Comparison of ENCODE assay signal across 30 mouse cellular contexts in genomic region chr6:82898227-82898626, GRCm38 (mm10). TPM values are rescaled to one million over a fixed set of nuclear protein-coding genes. Genes with fewer than 3 reads are reported as not detected.
DNase-seq lines count a peak whose midpoint lies in the region; ATAC-seq and TF ChIP-seq lines count a peak whose summit lies in the region.
"Had no signal": no experiment of that assay in that cellular context is flagged by ENCODE, and none has a peak within 500 bp of the region (broad histone marks: within the 10 kb centered on the region; RNA-seq: fewer than 3 reads in every experiment).

No protein-coding gene starts in this region.

- H3K36me3 ChIP-seq in heart, embryonic 13.5 days, result no peaks in the 10 kb centered on the region
- no peaks in the 10 kb centered on the region for H3K36me3 ChIP-seq in heart, adult 2 months (ENCODE audit: control insufficient read depth, insufficient read depth, low read length)
- H3K36me3 ChIP-seq in kidney, postnatal 0 days (ENCODE audit: insufficient read depth, low read length), result no peaks in the 10 kb centered on the region
- H3K36me3 ChIP-seq in intestine, embryonic 15.5 days, result no peaks in the 10 kb centered on the region
- no peaks in the 10 kb centered on the region for H3K36me3 ChIP-seq in stomach, embryonic 15.5 days
- no peaks in the 10 kb centered on the region for H3K36me3 ChIP-seq in liver, embryonic 12.5 days
- H3K36me3 ChIP-seq: heart, embryonic 15.5 days; hindbrain, embryonic 12.5 days; limb, embryonic 10.5 days; limb, embryonic 15.5 days had no signal

- no peak overlapping the region for H3K9ac ChIP-seq in heart, embryonic 13.5 days
- H3K9ac ChIP-seq in heart, adult 2 months (ENCODE audit: low read depth, low read length), result no peak overlapping the region
- H3K9ac ChIP-seq in kidney, postnatal 0 days (ENCODE audit: low read depth, low read length), result no peak overlapping the region
- no peak overlapping the region for H3K9ac ChIP-seq in intestine, embryonic 15.5 days
- no peak overlapping the region for H3K9ac ChIP-seq in stomach, embryonic 15.5 days
- H3K9ac ChIP-seq in liver, embryonic 12.5 days, result no peak overlapping the region
- H3K9ac ChIP-seq: forebrain, embryonic 13.5 days; heart, embryonic 15.5 days; hindbrain, embryonic 12.5 days; limb, embryonic 15.5 days had no signal

- no peak overlapping the region for H3K4me3 ChIP-seq in heart, embryonic 13.5 days
- no peak overlapping the region for H3K4me3 ChIP-seq in heart, adult 2 months
- no peak overlapping the region for H3K4me3 ChIP-seq in kidney, postnatal 0 days (replicated peaks; ENCODE audit: low read depth, low read length)
- no peak overlapping the region for H3K4me3 ChIP-seq in intestine, embryonic 15.5 days (replicated peaks)
- H3K4me3 ChIP-seq in stomach, embryonic 15.5 days (replicated peaks), result no peak overlapping the region
- no peak overlapping the region for H3K4me3 ChIP-seq in liver, embryonic 12.5 days
- H3K4me3 ChIP-seq: forebrain, embryonic 13.5 days; heart, embryonic 15.5 days; hindbrain, embryonic 12.5 days; limb, embryonic 10.5 days; limb, embryonic 15.5 days had no signal

- DNase-seq in heart, adult 2 months, result no peak
- peak; percentile 17 for DNase-seq in kidney, postnatal 0 days (ENCODE audit: low spot score)
- DNase-seq in kidney, adult 11 months, result no peak
- DNase-seq: adrenal gland, postnatal 10 days; cerebellum, adult 11 months; cerebellum, adult 9-10 months; cerebellum, postnatal 36 days; gastrocnemius, postnatal 25 days; heart, adult 18-20 months; heart, postnatal 36 days; kidney, adult 9 months; layer of hippocampus, adult 9-11 months; lung, postnatal 36 days; right cerebral cortex, postnatal 25 days; thymus, postnatal 4 days had no signal

- H3K4me1 ChIP-seq in heart, embryonic 13.5 days, result peaks cover 28% of the 10 kb centered on the region
- peaks cover 3% of the 10 kb centered on the region; the same call in 1 of the 2 replicates for H3K4me1 ChIP-seq in heart, adult 2 months (ENCODE audit: control insufficient read depth, insufficient read depth, low read length)
- H3K4me1 ChIP-seq in kidney, postnatal 0 days (replicated peaks; ENCODE audit: insufficient read depth, low read length), result no peaks in the 10 kb centered on the region
- H3K4me1 ChIP-seq in intestine, embryonic 15.5 days (replicated peaks), result peaks cover 19% of the 10 kb centered on the region; the same call in 1 of the 2 replicates
- H3K4me1 ChIP-seq in stomach, embryonic 15.5 days, result 0 out of 2 replicates have a peak, but pooled peaks cover 9% of the 10 kb centered on the region
- no peaks in the 10 kb centered on the region; the same call in 1 of the 2 replicates for H3K4me1 ChIP-seq in liver, embryonic 12.5 days
- H3K4me1 ChIP-seq: forebrain, embryonic 13.5 days; hindbrain, embryonic 12.5 days; limb, embryonic 10.5 days; limb, embryonic 15.5 days had no signal

- intact Hi-C loops in heart, adult 2 months (cut with DNase I), result no loop called here

- no peak for TF ChIP-seq CTCF in heart, adult 2 months (IDR thresholded peaks at IDR 0.05)
- no peak for TF ChIP-seq CTCF in kidney, postnatal 0 days (IDR thresholded peaks at IDR 0.05; ENCODE audit: low read depth)

- peak overlapping the region; percentile 79 for H3K27ac ChIP-seq in heart, embryonic 13.5 days (replicated peaks)
- H3K27ac ChIP-seq in heart, adult 2 months, result no peak overlapping the region
- no peak overlapping the region for H3K27ac ChIP-seq in kidney, postnatal 0 days
- H3K27ac ChIP-seq in intestine, embryonic 15.5 days, result peak overlapping the region; percentile 44; the same call in 1 of the 2 replicates
- peak overlapping the region; percentile 55 for H3K27ac ChIP-seq in stomach, embryonic 15.5 days
- no peak overlapping the region for H3K27ac ChIP-seq in liver, embryonic 12.5 days
- H3K27ac ChIP-seq: forebrain, embryonic 13.5 days; hindbrain, embryonic 12.5 days; hindbrain, postnatal 0 days; limb, embryonic 10.5 days; limb, embryonic 15.5 days had no signal

- H3K9me3 ChIP-seq in heart, embryonic 13.5 days, result no peaks in the 10 kb centered on the region
- no peaks in the 10 kb centered on the region for H3K9me3 ChIP-seq in kidney, postnatal 0 days (replicated peaks; ENCODE audit: low read length)
- H3K9me3 ChIP-seq in intestine, embryonic 15.5 days, result no peaks in the 10 kb centered on the region
- H3K9me3 ChIP-seq in stomach, embryonic 15.5 days, result no peaks in the 10 kb centered on the region
- no peaks in the 10 kb centered on the region for H3K9me3 ChIP-seq in liver, embryonic 12.5 days (replicated peaks)
- H3K9me3 ChIP-seq: forebrain, embryonic 13.5 days; heart, embryonic 15.5 days; hindbrain, embryonic 12.5 days; limb, embryonic 10.5 days; limb, embryonic 15.5 days had no signal

- H3K27me3 ChIP-seq in heart, embryonic 13.5 days (replicated peaks), result no peaks in the 10 kb centered on the region
- no peaks in the 10 kb centered on the region for H3K27me3 ChIP-seq in heart, adult 2 months (ENCODE audit: control insufficient read depth, insufficient read depth, low read length)
- no peaks in the 10 kb centered on the region for H3K27me3 ChIP-seq in kidney, postnatal 0 days (ENCODE audit: insufficient read depth, low read length)
- no peaks in the 10 kb centered on the region for H3K27me3 ChIP-seq in intestine, embryonic 15.5 days (replicated peaks)
- H3K27me3 ChIP-seq in stomach, embryonic 15.5 days (replicated peaks), result no peaks in the 10 kb centered on the region
- H3K27me3 ChIP-seq in liver, embryonic 12.5 days (replicated peaks), result peaks cover 43% of the 10 kb centered on the region
- H3K27me3 ChIP-seq: forebrain, embryonic 13.5 days; heart, embryonic 15.5 days; hindbrain, embryonic 12.5 days; limb, embryonic 15.5 days; Patski had no signal

- H3K79me2 ChIP-seq in heart, adult 2 months (replicated peaks; ENCODE audit: control insufficient read depth, insufficient read depth, low read length), result no peaks in the 10 kb centered on the region

- TF ChIP-seq POLR2A in heart, adult 2 months (IDR thresholded peaks at IDR 0.05; ENCODE audit: insufficient read depth, low read depth, low read length), result no peak

- TF ChIP-seq EP300 in heart, adult 2 months (IDR thresholded peaks at IDR 0.05; ENCODE audit: insufficient read depth, low read depth, low read length), result no peak

- 71% methylated on average over 4 of the region's 4 CpGs for WGBS in heart, embryonic 13.5 days
- 75% methylated on average over 4 of the region's 4 CpGs for WGBS in heart, adult 2 months
- 56% methylated on average over 4 of the region's 4 CpGs for WGBS in kidney, postnatal 0 days
- WGBS in intestine, embryonic 15.5 days, result 37% methylated on average over 4 of the region's 4 CpGs
- WGBS in stomach, embryonic 15.5 days, result 30% methylated on average over 4 of the region's 4 CpGs
- 59% methylated on average over 4 of the region's 4 CpGs for WGBS in liver, embryonic 12.5 days (ENCODE audit: insufficient replicate concordance)

- ATAC-seq in heart, embryonic 13.5 days (ENCODE audit: extremely low read depth, insufficient number of reproducible peaks, low FRiP score, low TSS enrichment), result no peak
- ATAC-seq in kidney, postnatal 0 days (replicated peaks; ENCODE audit: low FRiP score, low read depth), result no peak; the same call in 1 of the 2 replicates
- ATAC-seq in intestine, embryonic 15.5 days, result peak; percentile 34
- 0 out of 2 replicates have a peak, but pooled peaks have one; percentile 7 for ATAC-seq in stomach, embryonic 15.5 days (ENCODE audit: insufficient read depth, low FRiP score, low read depth)
- ATAC-seq in liver, embryonic 12.5 days, result no peak
- ATAC-seq: forebrain, embryonic 13.5 days; hindbrain, postnatal 0 days; midbrain, embryonic 16.5 days; Patski had no signal

- H3K4me2 ChIP-seq in heart, embryonic 13.5 days, result no peak overlapping the region
- no peak overlapping the region for H3K4me2 ChIP-seq in kidney, postnatal 0 days (ENCODE audit: low read length)
- no peak overlapping the region for H3K4me2 ChIP-seq in intestine, embryonic 15.5 days (replicated peaks)
- no peak overlapping the region for H3K4me2 ChIP-seq in stomach, embryonic 15.5 days
- H3K4me2 ChIP-seq in liver, embryonic 12.5 days, result no peak overlapping the region
- H3K4me2 ChIP-seq: forebrain, embryonic 13.5 days; heart, embryonic 15.5 days; hindbrain, embryonic 12.5 days; limb, embryonic 15.5 days; midbrain, embryonic 11.5 days had no signal

RNA-seq across cellular contexts. Expression of gene Sema4f, which starts 41.3 kb away (rescaled TPM):
- polyA plus RNA-seq in heart, embryonic 13.5 days (2015; fragmentation: Nextera tagmentation; extraction: Ambion mirVana), result 0.52 and 0.78 TPM in 2 replicates
- total RNA-seq in heart, adult 2 months (2021), result under 1 TPM; 0.13 to 0.18 TPM
- polyA plus RNA-seq in heart, adult 2 months (2012; rRNA removed), result 0.37 and 0.53 TPM in 2 replicates
- polyA plus RNA-seq in kidney, postnatal 0 days (2015; fragmentation: Nextera tagmentation; extraction: Ambion mirVana), result 0.41 and 0.50 TPM in 2 replicates
- 1.5 and 1.7 TPM in 2 replicates for polyA plus RNA-seq in intestine, embryonic 15.5 days (2015; fragmentation: Nextera tagmentation; extraction: Ambion mirVana)
- polyA plus RNA-seq in stomach, embryonic 15.5 days (2015; fragmentation: Nextera tagmentation; extraction: Ambion mirVana), result 2.0 and 2.1 TPM in 2 replicates
- polyA plus RNA-seq in liver, embryonic 12.5 days (2016; fragmentation: Nextera tagmentation; extraction: Ambion mirVana), result 0.16 and 0.19 TPM in 2 replicates

RNA-seq across cellular contexts. Expression of gene M1ap, which starts 48.5 kb away (rescaled TPM):
- polyA plus RNA-seq in heart, embryonic 13.5 days (2015; fragmentation: Nextera tagmentation; extraction: Ambion mirVana), result 1.5 and 1.7 TPM in 2 replicates
- under 1 TPM in 1 of 2 experiments, not detected in 1; 0.34 TPM for total RNA-seq in heart, adult 2 months (2021)
- 0.31 TPM in 1 of 2 replicates, not detected in the other for polyA plus RNA-seq in heart, adult 2 months (2012; rRNA removed)
- 0.32 and 0.34 TPM in 2 replicates for polyA plus RNA-seq in kidney, postnatal 0 days (2015; fragmentation: Nextera tagmentation; extraction: Ambion mirVana)
- polyA plus RNA-seq in intestine, embryonic 15.5 days (2015; fragmentation: Nextera tagmentation; extraction: Ambion mirVana), result 0.26 and 0.78 TPM in 2 replicates
- 0.84 and 1.2 TPM in 2 replicates for polyA plus RNA-seq in stomach, embryonic 15.5 days (2015; fragmentation: Nextera tagmentation; extraction: Ambion mirVana)
- 8.8 and 10.1 TPM in 2 replicates for polyA plus RNA-seq in liver, embryonic 12.5 days (2016; fragmentation: Nextera tagmentation; extraction: Ambion mirVana)
- total RNA-seq: gastrocnemius, postnatal 25 days; heart, postnatal 36 days; left cerebral cortex, postnatal 10 days had no signal
- polyA plus RNA-seq: forebrain, embryonic 13.5 days; midbrain, embryonic 16.5 days; neural tube, embryonic 11.5 days; Patski had no signal

Comparison
In these comparisons a context has a peak if more than half of its experiments do, and no peak if none do; other contexts are left out.
1. H3K27ac ChIP-seq: peak in heart, embryonic 13.5 days (single experiment), intestine, embryonic 15.5 days (single experiment) and stomach, embryonic 15.5 days (single experiment); none in heart, adult 2 months (single experiment), kidney, postnatal 0 days (single experiment) and liver, embryonic 12.5 days (single experiment).
2. ATAC-seq: peak in intestine, embryonic 15.5 days (single experiment) and stomach, embryonic 15.5 days (single experiment); none in heart, embryonic 13.5 days (single experiment), kidney, postnatal 0 days (single experiment) and liver, embryonic 12.5 days (single experiment).